Mouse (Mus musculus) adrenal gland, postnatal 10 days (tissue): Measurements from ENCODE around the gene Atp13a3. TPM values are rescaled to one million over a fixed set of nuclear protein-coding genes. Genes with fewer than 3 reads are reported as not detected.
A peak's percentile ranks its signal among the peaks of the same experiment; 100 is the strongest.

Source experiments
- DNase-seq: peaks from one replicate; pipeline ENCODE4 v3.0.0; 2021; ENCODE audit warnings: mixed read lengths
- total RNA-seq, 2 experiments: library from RNA; stranded (reverse); gene quantifications; 2 replicates each; pipeline ENCODE4 v1.2.3; 2021

The Atp13a3 gene
- total RNA-seq, 2 experiments from 2014 or later, result 85.2 to 92.0 TPM

GRCm38 (mm10) chr16:30314236-30314635, 91.5 kb downstream of the Atp13a3 start:
- no peak for DNase-seq

GRCm38 (mm10) chr16:30310647-30311046, 95.1 kb downstream of the Atp13a3 start, which contains the start of gene Gp5:
Gp5 (minus strand) TSS chr16:30310779.
- no peak for DNase-seq

GRCm38 (mm10) chr16:30310171-30310515, 95.6 kb downstream of the Atp13a3 start:
- DNase-seq, result no peak

GRCm38 (mm10) chr16:30309395-30310170, 96.2 kb downstream of the Atp13a3 start:
- peak; percentile 16 for DNase-seq

GRCm38 (mm10) chr16:30308616-30309394, 97.0 kb downstream of the Atp13a3 start:
- DNase-seq, result peak; percentile 57

- DNase-seq, result no peak
These were observed 97.7 kb downstream of the Atp13a3 start for GRCm38 (mm10) chr16:30307961-30308615.

- no peak for DNase-seq
These were observed 98.5 kb downstream of the Atp13a3 start for GRCm38 (mm10) chr16:30307306-30307705.

GRCm38 (mm10) chr16:30306102-30306501, 99.7 kb downstream of the Atp13a3 start:
- DNase-seq, result no peak

GRCm38 (mm10) chr16:30304236-30304635, 101.5 kb downstream of the Atp13a3 start:
- DNase-seq, result no peak

- DNase-seq, result no peak
These were observed 102.4 kb downstream of the Atp13a3 start for GRCm38 (mm10) chr16:30303411-30303810.

GRCm38 (mm10) chr16:30302686-30303085, 103.1 kb downstream of the Atp13a3 start:
- no peak for DNase-seq

- DNase-seq, result no peak
These were observed 106.0 kb downstream of the Atp13a3 start for GRCm38 (mm10) chr16:30299711-30300277.

- DNase-seq, result no peak
These were observed 108.3 kb downstream of the Atp13a3 start for GRCm38 (mm10) chr16:30297450-30297849.

- no peak for DNase-seq
These were observed 109.0 kb downstream of the Atp13a3 start for GRCm38 (mm10) chr16:30296601-30297275.

- no peak for DNase-seq
These were observed 110.7 kb downstream of the Atp13a3 start for GRCm38 (mm10) chr16:30295106-30295505.

GRCm38 (mm10) chr16:30290436-30290835, 115.3 kb downstream of the Atp13a3 start:
- no peak for DNase-seq

- no peak for DNase-seq
These were observed 120.1 kb downstream of the Atp13a3 start for GRCm38 (mm10) chr16:30285701-30286100.

GRCm38 (mm10) chr16:30283743-30284337, 121.9 kb downstream of the Atp13a3 start:
- peak; percentile 58 for DNase-seq

GRCm38 (mm10) chr16:30282844-30283495, 122.8 kb downstream of the Atp13a3 start, which contains the start of gene Lrrc15:
Lrrc15 (minus strand) TSS chr16:30283256.
- peak; percentile 30 for DNase-seq

GRCm38 (mm10) chr16:30280676-30281297, 125.0 kb downstream of the Atp13a3 start:
- DNase-seq, result no peak
